Mouse (Mus musculus): ENCODE results near the gene Cdkl5.

GRCm38 (mm10) chrX:160735650-160736049 is 258.9 kb downstream of the Cdkl5 start, which contains the start of gene Ppef1:
- TF ChIP-seq CTCF (IDR thresholded peaks at IDR 0.05; ENCODE audit: control insufficient read depth, insufficient read depth, insufficient read length) = no peak
- no peak for TF ChIP-seq MYOG (IDR thresholded peaks at IDR 0.05; ENCODE audit: control insufficient read depth, extremely low read depth, insufficient read length)
- no peak for TF ChIP-seq MYOD1 (IDR thresholded peaks at IDR 0.05; ENCODE audit: control insufficient read depth, insufficient read length, low read depth)
- TF ChIP-seq FOSL1 (IDR thresholded peaks at IDR 0.05; ENCODE audit: insufficient read depth, low read length, poor library complexity, severe bottlenecking) = no peak
- TF ChIP-seq USF1 (IDR thresholded peaks at IDR 0.05; ENCODE audit: low read depth) = peak; percentile 33
